Mouse (Mus musculus) intestine, embryonic 15.5 days (tissue): ENCODE measurements around the gene Ly6g6c. TPM values are rescaled to one million over a fixed set of nuclear protein-coding genes. Genes with fewer than 3 reads are reported as not detected.

Source experiments
- ATAC-seq: fragments of 200-750 bp; cut with Nextera tagmentation; 2 replicates; pipeline ENCODE4 v1.8.0; 2017; ENCODE audit warnings: moderate TSS enrichment, moderate library complexity
- H3K27ac ChIP-seq: fragments of 300-500 bp; sonication (generic); 2 replicates; pipeline ENCODE4 v1.5.1; 2015; ENCODE audit warnings: mild to moderate bottlenecking, inconsistent platforms
- H3K27me3 ChIP-seq: fragments of 300-500 bp; sonication (generic); replicated peaks from 2 replicates; pipeline ENCODE4 v1.6.1; 2015; ENCODE audit warnings: inconsistent platforms
- H3K36me3 ChIP-seq: fragments of 300-500 bp; sonication (generic); 2 replicates; pipeline ENCODE4 v1.6.1; 2015; ENCODE audit warnings: inconsistent platforms
- H3K4me1 ChIP-seq: fragments of 300-500 bp; sonication (generic); replicated peaks from 2 replicates; pipeline ENCODE4 v1.6.1; 2015; ENCODE audit warnings: inconsistent platforms
- H3K4me2 ChIP-seq: fragments of 300-500 bp; sonication (generic); replicated peaks from 2 replicates; pipeline ENCODE4 v1.6.1; 2015; ENCODE audit warnings: mild to moderate bottlenecking, inconsistent platforms
- H3K4me3 ChIP-seq: fragments of 300-500 bp; sonication (generic); replicated peaks from 2 replicates; pipeline ENCODE4 v1.5.1; 2015; ENCODE audit warnings: inconsistent platforms
- H3K9ac ChIP-seq: fragments of 300-500 bp; sonication (generic); 2 replicates; pipeline ENCODE4 v1.6.1; 2015; ENCODE audit warnings: inconsistent platforms
- H3K9me3 ChIP-seq: fragments of 300-500 bp; sonication (generic); 2 replicates; pipeline ENCODE4 v1.6.1; 2016; ENCODE audit warnings: inconsistent platforms
- WGBS: fragments of 180-500 bp; shearing (Covaris S2); methylation state at CpG from one replicate; pipeline ENCODE4 v1.1.7; 2015; 5-methylcytosine and 5-hydroxymethylcytosine counted together
- polyA plus RNA-seq: library from polyadenylated mRNA; unstranded; fragments of >200 nt; fragmentation: Nextera tagmentation; extraction: Ambion mirVana; gene quantifications from 2 replicates; pipeline ENCODE4 v1.2.1, GENCODE M21; 2015

The Ly6g6c gene
- polyA plus RNA-seq: not detected in 2 replicates

DNA sequence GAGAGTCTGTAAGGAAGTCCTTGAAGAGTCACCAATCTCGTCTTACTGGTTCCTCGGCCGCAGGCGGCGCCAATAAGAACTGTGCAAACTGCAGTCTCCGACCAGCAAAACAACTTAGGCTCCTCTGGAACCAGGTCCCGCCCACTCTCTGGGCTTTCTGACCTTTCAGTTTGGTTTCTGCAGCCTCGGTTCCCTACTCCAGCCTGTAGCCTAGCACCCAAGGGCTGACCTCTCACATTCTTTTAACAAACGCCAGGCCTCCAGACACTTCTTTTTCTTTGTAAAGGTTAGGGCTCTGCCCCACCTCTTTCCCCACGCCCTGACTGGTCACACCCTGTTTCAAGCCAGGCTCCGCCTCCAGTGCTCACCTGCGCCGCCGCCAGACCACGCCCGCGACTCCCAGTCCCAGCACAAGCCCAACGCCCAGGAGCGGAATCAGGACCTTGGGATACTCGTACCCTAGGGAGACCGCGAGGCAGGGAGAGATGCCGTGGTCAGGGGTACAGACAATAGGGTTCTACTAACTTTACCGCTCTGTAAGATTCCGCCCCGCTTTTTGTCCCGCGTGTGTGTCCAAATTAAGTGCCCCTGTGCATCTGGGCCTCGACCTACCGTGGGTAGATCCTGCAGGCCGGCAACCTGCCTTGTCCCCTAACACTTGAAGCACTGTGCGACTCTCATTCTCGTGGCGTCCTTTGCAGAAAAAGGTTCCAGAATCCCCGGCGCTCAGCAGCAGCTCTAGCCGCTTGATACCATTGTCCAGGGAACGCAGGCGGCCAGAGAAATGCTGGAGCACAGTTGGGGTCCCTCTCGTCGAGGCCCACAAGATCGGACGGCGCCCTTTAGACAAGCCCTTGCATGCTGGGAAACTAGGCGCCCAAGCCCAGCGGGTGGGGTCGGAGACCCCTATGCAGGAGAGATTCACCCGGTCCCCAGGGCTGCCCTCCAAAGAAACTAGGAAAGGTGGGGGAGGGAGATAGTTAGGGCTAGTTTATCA lies at the start of gene Ly6g6c:
Gene Ly6g6c, plus strand, starts transcription at position 438 of the 997 bp plus-strand sequence.
- Histone ChIP-seq H3K27me3 (0 out of 2 replicates have a peak, but pooled peaks cover 6% of the 10 kb centered on the region), H3K27ac (peak within 1 kb of the TSS; percentile 52), H3K4me2 (peak within 1 kb of the TSS; percentile 73), H3K4me3 (peak within 1 kb of the TSS; percentile 32), H3K36me3 (peaks cover 7% of the 10 kb centered on the region; the same call in 1 of the 2 replicates), H3K9ac (peak within 1 kb of the TSS; percentile 42), H3K4me1 (peaks cover 50% of the 10 kb centered on the region), H3K9me3 (no peaks in the 10 kb centered on the region)
- 3% methylated on average over 48 of the region's 48 CpGs for WGBS
- ATAC-seq: peak; percentile 89

DNA sequence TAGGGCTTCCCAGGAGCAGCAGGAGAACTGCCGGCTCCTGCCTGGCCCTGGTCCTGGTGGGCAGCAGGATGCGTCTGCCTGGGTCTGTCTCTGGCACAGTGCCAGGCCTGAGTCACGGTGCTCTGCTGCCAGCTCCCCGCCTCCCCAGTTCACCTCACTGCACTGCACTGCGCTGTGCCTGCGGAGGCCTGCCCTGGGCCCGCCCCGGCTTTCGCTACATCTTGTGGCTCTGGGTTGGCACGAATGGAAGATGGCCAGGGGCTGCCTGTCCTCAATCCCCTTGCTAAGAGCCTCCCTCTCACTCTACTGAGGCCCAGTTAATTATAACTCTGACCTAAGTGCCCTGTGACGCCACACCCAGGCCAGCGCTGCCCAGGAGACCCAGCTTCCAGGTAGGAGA lies 48.8 kb upstream of the Ly6g6c start, which contains the start of gene Vwa7:
Gene Vwa7, plus strand, starts transcription at position 204 of the 400 bp plus-strand sequence.
- Histone ChIP-seq H3K4me3 (no peak within 1 kb of the TSS), H3K27me3 (no peaks in the 10 kb centered on the region), H3K27ac (0 out of 2 replicates have a peak within 1 kb of the TSS, but pooled peaks have one; percentile 22), H3K36me3 (peaks cover 48% of the 10 kb centered on the region), H3K4me2 (no peak within 1 kb of the TSS), H3K9ac (peak within 1 kb of the TSS; percentile 20; the same call in 1 of the 2 replicates), H3K9me3 (no peaks in the 10 kb centered on the region), H3K4me1 (peaks cover 17% of the 10 kb centered on the region)
- WGBS: 58% methylated on average over 12 of the region's 12 CpGs
- peak; percentile 57 for ATAC-seq

DNA sequence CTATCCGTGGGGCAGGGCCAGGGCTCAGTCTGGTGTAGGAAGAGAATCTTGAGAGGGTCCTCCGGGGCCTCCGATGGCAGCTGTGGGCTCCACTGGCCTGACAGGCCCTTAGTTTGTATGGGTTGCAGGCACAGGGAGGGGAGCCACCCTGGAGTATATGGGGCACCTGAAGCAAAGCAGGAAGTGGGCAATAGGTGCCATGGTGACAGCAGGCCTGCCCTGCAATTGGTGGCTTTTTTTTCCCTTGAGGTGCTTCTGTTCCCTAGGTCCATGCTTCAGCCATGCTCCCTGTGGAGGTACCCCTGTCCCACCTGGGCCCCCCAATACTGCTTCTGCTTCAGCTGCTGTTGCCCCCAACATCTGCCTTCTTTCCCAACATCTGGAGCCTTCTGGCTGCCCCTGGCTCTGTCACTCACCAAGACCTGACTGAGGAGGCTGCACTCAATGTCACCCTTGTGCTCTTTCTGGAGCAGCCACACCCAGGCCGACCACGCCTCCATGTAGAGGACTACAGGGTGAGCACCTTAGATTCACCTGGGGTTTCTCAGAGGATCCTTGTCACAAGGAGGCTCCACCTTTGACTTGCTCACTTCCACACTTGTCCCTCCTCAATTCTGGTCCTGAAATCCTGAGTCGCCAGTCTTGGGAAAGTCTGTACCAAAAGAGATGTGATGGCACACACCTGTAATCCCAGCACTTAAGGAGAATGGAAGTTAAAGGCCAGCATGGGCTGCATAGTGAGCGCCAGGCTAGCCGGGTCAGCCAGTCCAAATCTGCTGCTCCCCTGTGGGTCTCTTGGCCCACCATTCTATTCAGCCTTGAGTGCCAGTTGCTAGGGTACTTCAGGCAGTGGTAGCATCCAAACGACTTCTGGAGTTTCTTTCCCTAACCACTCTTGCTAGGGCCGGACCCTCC lies 48.1 kb upstream of the Ly6g6c start:
- H3K9ac ChIP-seq: 0 out of 2 replicates have a peak overlapping the region, but pooled peaks have one; percentile 20

DNA sequence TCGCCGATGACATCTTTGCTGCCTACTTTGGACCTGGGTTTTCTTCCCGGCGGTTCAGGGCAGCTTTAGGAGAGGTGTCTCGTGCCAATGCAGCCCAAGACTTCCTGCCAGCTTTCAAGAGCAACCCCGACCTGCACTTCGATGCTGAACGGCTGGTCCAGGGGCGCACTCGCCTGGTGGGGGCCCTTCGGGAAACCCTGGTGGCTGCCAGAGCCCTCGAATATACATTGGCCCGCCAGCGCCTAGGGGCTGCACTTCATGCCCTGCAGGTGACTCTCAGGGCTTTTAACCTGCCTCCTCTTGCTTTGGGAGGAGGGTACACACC lies 47.5 kb upstream of the Ly6g6c start:
- no peak overlapping the region for H3K4me3 ChIP-seq
- no peak for ATAC-seq
- H3K27me3 ChIP-seq: no peaks in the 10 kb centered on the region
- H3K27ac ChIP-seq: no peak overlapping the region
- no peak overlapping the region for H3K9ac ChIP-seq
- H3K4me1 ChIP-seq: peaks cover 20% of the 10 kb centered on the region
- WGBS: 72% methylated on average over 14 of the region's 14 CpGs
- H3K36me3 ChIP-seq: peaks cover 36% of the 10 kb centered on the region
- no peak overlapping the region for H3K4me2 ChIP-seq
- H3K9me3 ChIP-seq: no peaks in the 10 kb centered on the region

More for the DNA sequence above, 48.1 kb upstream of the Ly6g6c start:
- no peak overlapping the region for H3K4me3 ChIP-seq
- no peaks in the 10 kb centered on the region for H3K9me3 ChIP-seq
- peaks cover 20% of the 10 kb centered on the region for H3K4me1 ChIP-seq
- H3K36me3 ChIP-seq: peaks cover 43% of the 10 kb centered on the region
- 0 out of 2 replicates have a peak overlapping the region, but pooled peaks have one; percentile 22 for H3K27ac ChIP-seq
- ATAC-seq: peak; percentile 0; the same call in 1 of the 2 replicates
- WGBS: 75% methylated on average over 10 of the region's 10 CpGs
- H3K27me3 ChIP-seq: no peaks in the 10 kb centered on the region
- no peak overlapping the region for H3K4me2 ChIP-seq

GRCm38 (mm10) chr17:35018171-35018570 lies 47.0 kb upstream of the Ly6g6c start:
- Histone ChIP-seq H3K4me2 (no peak overlapping the region), H3K4me3 (no peak overlapping the region), H3K4me1 (peaks cover 20% of the 10 kb centered on the region), H3K27me3 (no peaks in the 10 kb centered on the region), H3K36me3 (peaks cover 32% of the 10 kb centered on the region), H3K9ac (no peak overlapping the region), H3K9me3 (no peaks in the 10 kb centered on the region), H3K27ac (no peak overlapping the region)
- no peak for ATAC-seq
- 74% methylated on average over 3 of the region's 3 CpGs for WGBS

DNA sequence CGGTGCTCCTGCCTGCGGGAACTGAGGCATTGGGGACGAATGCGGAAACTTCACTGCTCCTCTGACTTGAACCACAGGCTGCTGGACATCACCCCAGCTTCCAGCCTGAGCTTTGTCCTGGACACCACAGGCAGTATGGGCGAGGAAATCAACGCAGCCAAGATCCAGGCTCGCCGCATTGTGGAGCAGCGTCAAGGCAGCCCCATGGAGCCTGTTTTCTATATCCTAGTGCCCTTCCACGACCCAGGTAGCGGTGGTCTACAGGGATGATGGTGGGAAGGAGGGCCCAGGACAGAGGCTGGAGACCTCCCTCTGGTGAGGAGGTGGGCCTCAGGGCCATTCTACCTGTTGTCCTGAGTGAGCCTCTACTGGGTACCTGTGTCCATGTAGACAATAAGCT lies 45.3 kb upstream of the Ly6g6c start:
- Histone ChIP-seq H3K4me1 (peaks cover 34% of the 10 kb centered on the region), H3K4me2 (no peak overlapping the region), H3K27ac (no peak overlapping the region), H3K9me3 (no peaks in the 10 kb centered on the region), H3K36me3 (peaks cover 15% of the 10 kb centered on the region), H3K4me3 (no peak overlapping the region), H3K9ac (no peak overlapping the region), H3K27me3 (no peaks in the 10 kb centered on the region)
- 81% methylated on average over 11 of the region's 11 CpGs for WGBS
- ATAC-seq: no peak

DNA sequence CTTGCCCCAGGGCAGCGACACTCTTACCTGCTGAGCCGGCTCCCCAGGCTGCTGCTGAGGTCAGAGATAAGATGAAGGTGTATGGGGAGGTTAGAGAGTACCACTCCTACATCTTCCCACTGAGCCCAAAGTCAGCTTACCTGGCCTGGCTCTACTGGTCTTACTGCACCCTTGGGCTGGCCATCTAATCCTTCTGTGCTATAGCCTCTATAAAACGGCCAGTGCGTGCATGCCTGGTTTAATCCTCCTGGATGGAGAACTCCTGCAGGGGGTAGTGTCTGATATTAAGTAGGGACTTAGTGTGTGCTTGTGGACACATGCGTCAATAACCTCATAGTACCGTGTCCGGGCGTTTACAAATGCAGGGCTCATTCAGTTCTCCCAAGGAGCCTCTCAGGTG lies 44.6 kb upstream of the Ly6g6c start:
- Histone ChIP-seq H3K9me3 (no peaks in the 10 kb centered on the region), H3K4me1 (peaks cover 38% of the 10 kb centered on the region), H3K27me3 (no peaks in the 10 kb centered on the region), H3K4me2 (no peak overlapping the region), H3K9ac (no peak overlapping the region), H3K4me3 (no peak overlapping the region), H3K36me3 (peaks cover 8% of the 10 kb centered on the region), H3K27ac (no peak overlapping the region)
- 84% methylated on average over 8 of the region's 8 CpGs for WGBS
- no peak for ATAC-seq

GRCm38 (mm10) chr17:35021163-35021808 lies 43.9 kb upstream of the Ly6g6c start:
- Histone ChIP-seq H3K9ac (no peak overlapping the region), H3K27ac (no peak overlapping the region), H3K27me3 (no peaks in the 10 kb centered on the region), H3K9me3 (no peaks in the 10 kb centered on the region), H3K4me3 (no peak overlapping the region), H3K36me3 (peaks cover 1% of the 10 kb centered on the region; the same call in 1 of the 2 replicates), H3K4me1 (peaks cover 39% of the 10 kb centered on the region), H3K4me2 (peak overlapping the region; percentile 35)
- ATAC-seq: peak; percentile 24
- WGBS: 14% methylated on average over 17 of the region's 17 CpGs

DNA sequence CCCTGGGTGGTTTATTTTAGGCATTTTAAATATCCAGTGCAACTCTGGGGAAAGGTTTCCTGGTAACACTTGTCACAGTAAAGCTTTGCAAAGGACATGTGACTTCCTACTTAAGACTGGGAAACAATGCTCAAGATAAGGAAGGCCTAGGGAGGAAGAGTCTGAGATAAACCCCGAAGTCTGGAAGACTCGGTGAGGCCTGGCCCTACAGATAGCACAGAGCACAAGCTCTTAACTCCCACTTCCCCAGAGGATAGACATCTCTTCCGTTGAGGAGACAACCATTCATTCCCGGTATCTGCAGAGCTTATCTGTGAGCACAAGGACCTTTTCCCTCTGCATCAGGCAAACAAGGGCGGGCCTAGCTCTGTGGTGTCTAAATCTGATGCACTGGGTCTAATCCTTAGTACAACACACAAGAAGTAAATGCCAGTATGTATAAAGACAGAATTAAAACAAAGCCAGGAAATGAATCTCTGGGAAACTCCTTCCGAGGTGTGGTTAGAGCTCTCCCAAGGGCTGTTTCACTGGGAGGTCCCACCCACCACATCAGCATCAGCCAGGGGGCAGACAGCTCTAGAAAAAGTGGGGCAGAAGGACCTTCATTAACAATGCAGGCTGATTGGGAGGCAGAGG lies 43.2 kb upstream of the Ly6g6c start:
- H3K4me1 ChIP-seq: peaks cover 36% of the 10 kb centered on the region
- H3K4me2 ChIP-seq: no peak overlapping the region
- no peaks in the 10 kb centered on the region for H3K9me3 ChIP-seq
- H3K36me3 ChIP-seq: no peaks in the 10 kb centered on the region
- H3K9ac ChIP-seq: no peak overlapping the region
- no peaks in the 10 kb centered on the region for H3K27me3 ChIP-seq
- no peak overlapping the region for H3K4me3 ChIP-seq
- H3K27ac ChIP-seq: no peak overlapping the region; the same call in 1 of the 2 replicates
- 41% methylated on average over 6 of the region's 6 CpGs for WGBS
- ATAC-seq: peak; percentile 39; the same call in 1 of the 2 replicates

- Histone ChIP-seq H3K9me3 (no peaks in the 10 kb centered on the region), H3K4me1 (peaks cover 37% of the 10 kb centered on the region), H3K4me2 (no peak overlapping the region), H3K27ac (no peak overlapping the region), H3K9ac (no peak overlapping the region), H3K36me3 (no peaks in the 10 kb centered on the region), H3K4me3 (no peak overlapping the region), H3K27me3 (no peaks in the 10 kb centered on the region)
- 94% methylated on average over 8 of the region's 8 CpGs for WGBS
- ATAC-seq: no peak
Measured at GRCm38 (mm10) chr17:35022541-35023060, 42.6 kb upstream of the Ly6g6c start.

DNA sequence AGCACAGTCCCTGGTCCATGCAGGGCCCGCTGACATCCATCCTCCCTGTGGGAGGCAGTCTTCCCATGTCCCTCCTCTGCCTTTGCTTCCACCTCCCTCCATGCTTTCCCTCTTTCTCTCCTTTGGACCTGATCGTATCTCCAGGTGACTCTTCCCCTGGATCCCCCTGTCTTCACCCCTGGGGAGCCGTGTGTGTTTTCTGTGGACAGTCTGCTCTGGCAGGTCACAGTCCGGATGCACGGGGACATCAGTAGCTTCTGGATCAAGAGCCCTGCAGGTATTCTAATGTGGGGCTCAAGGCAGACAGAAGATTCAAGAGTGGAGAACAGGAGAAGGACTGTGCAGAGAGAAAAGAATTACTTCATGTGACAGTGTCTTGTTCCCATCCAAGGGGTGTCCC lies 42.0 kb upstream of the Ly6g6c start:
- 86% methylated on average over 5 of the region's 5 CpGs for WGBS
- Histone ChIP-seq H3K4me1 (peaks cover 39% of the 10 kb centered on the region), H3K4me3 (no peak overlapping the region), H3K36me3 (no peaks in the 10 kb centered on the region), H3K27ac (no peak overlapping the region), H3K9ac (no peak overlapping the region), H3K9me3 (no peaks in the 10 kb centered on the region), H3K27me3 (no peaks in the 10 kb centered on the region), H3K4me2 (no peak overlapping the region)
- no peak for ATAC-seq
